Mouse (Mus musculus) heart, embryonic 13.5 days (tissue): ENCODE results near the gene Zfyve1. TPM values are rescaled to one million over a fixed set of nuclear protein-coding genes. Genes with fewer than 3 reads are reported as not detected.

Experiments
- ATAC-seq: fragments of 200-750 bp; cut with Nextera tagmentation; 2 replicates; pipeline ENCODE4 v1.8.0; 2017; ENCODE audit warnings: moderate TSS enrichment; ENCODE audit not compliant: insufficient number of reproducible peaks, low FRiP score, low TSS enrichment; ENCODE audit errors: extremely low read depth
- H3K27ac ChIP-seq: fragments of 300-500 bp; sonication (generic); replicated peaks from 2 replicates; pipeline ENCODE4 v1.5.1; 2015; ENCODE audit warnings: moderate library complexity, mild to moderate bottlenecking, inconsistent platforms
- H3K27me3 ChIP-seq: fragments of 300-500 bp; sonication (generic); replicated peaks from 2 replicates; pipeline ENCODE4 v1.6.1; 2015; ENCODE audit warnings: mild to moderate bottlenecking, inconsistent platforms
- H3K36me3 ChIP-seq: fragments of 300-500 bp; sonication (generic); 2 replicates; pipeline ENCODE4 v1.6.1; 2015; ENCODE audit warnings: mild to moderate bottlenecking, inconsistent platforms
- H3K4me1 ChIP-seq: fragments of 300-500 bp; sonication (generic); 2 replicates; pipeline ENCODE4 v1.6.1; 2015; ENCODE audit warnings: inconsistent platforms
- H3K4me2 ChIP-seq: fragments of 300-500 bp; sonication (generic); 2 replicates; pipeline ENCODE4 v1.6.1; 2015; ENCODE audit warnings: inconsistent platforms, mild to moderate bottlenecking, moderate library complexity
- H3K4me3 ChIP-seq: fragments of 300-500 bp; sonication (generic); 2 replicates; pipeline ENCODE4 v1.5.1; 2015; ENCODE audit warnings: moderate library complexity, mild to moderate bottlenecking, inconsistent platforms
- H3K9ac ChIP-seq: fragments of 300-500 bp; sonication (generic); 2 replicates; pipeline ENCODE4 v1.6.1; 2015; ENCODE audit warnings: inconsistent platforms, mild to moderate bottlenecking, moderate library complexity
- H3K9me3 ChIP-seq: fragments of 300-500 bp; sonication (generic); 2 replicates; pipeline ENCODE4 v1.6.1; 2016; ENCODE audit warnings: inconsistent platforms
- WGBS: fragments of 180-500 bp; shearing (Covaris S2); methylation state at CpG from one replicate; pipeline ENCODE4 v1.1.7; 2015; ENCODE audit warnings: mixed read lengths; 5-methylcytosine and 5-hydroxymethylcytosine counted together
- polyA plus RNA-seq: library from polyadenylated mRNA; unstranded; fragments of >200 nt; fragmentation: Nextera tagmentation; extraction: Ambion mirVana; gene quantifications from 2 replicates; pipeline ENCODE4 v1.2.1, GENCODE M21; 2015

The Zfyve1 gene
- polyA plus RNA-seq, 1 experiment from 2014 or later, result 14.6 TPM

- H3K4me2 ChIP-seq, result peak overlapping the region; percentile 74
- no peak overlapping the region for H3K27ac ChIP-seq
- no peaks in the 10 kb centered on the region for H3K27me3 ChIP-seq
- peaks cover 36% of the 10 kb centered on the region for H3K4me1 ChIP-seq
- WGBS, result 31% methylated on average over 8 of the region's 8 CpGs
- H3K4me3 ChIP-seq, result peak overlapping the region; percentile 73
- H3K36me3 ChIP-seq, result no peaks in the 10 kb centered on the region
- H3K9me3 ChIP-seq, result no peaks in the 10 kb centered on the region
- no peak for ATAC-seq
- H3K9ac ChIP-seq, result peak overlapping the region; percentile 83
Observed at GRCm38 (mm10) chr12:83521083-83521482, 75.9 kb downstream of the Zfyve1 start.

GRCm38 (mm10) chr12:83520311-83520890 is 76.6 kb downstream of the Zfyve1 start, which contains the start of gene Dcaf4:
Dcaf4 (plus strand) TSS chr12:83520466.
- H3K9me3 ChIP-seq, result no peaks in the 10 kb centered on the region
- H3K4me2 ChIP-seq, result peak within 1 kb of the TSS; percentile 74
- H3K27ac ChIP-seq, result peak within 1 kb of the TSS; percentile 82
- H3K27me3 ChIP-seq, result no peaks in the 10 kb centered on the region
- H3K9ac ChIP-seq, result peak within 1 kb of the TSS; percentile 83
- H3K4me3 ChIP-seq, result peak within 1 kb of the TSS; percentile 73
- ATAC-seq, result peak; percentile 98
- under 1% methylated on average over 32 of the region's 32 CpGs for WGBS
- peaks cover 29% of the 10 kb centered on the region for H3K4me1 ChIP-seq
- H3K36me3 ChIP-seq, result no peaks in the 10 kb centered on the region

GRCm38 (mm10) chr12:83517580-83517979 is 79.4 kb downstream of the Zfyve1 start:
- no peak overlapping the region for H3K4me3 ChIP-seq
- no peaks in the 10 kb centered on the region for H3K27me3 ChIP-seq
- H3K9ac ChIP-seq, result no peak overlapping the region
- no peak overlapping the region for H3K27ac ChIP-seq
- 52% methylated on average over 3 of the region's 3 CpGs for WGBS
- no peaks in the 10 kb centered on the region for H3K9me3 ChIP-seq
- H3K4me1 ChIP-seq, result peaks cover 21% of the 10 kb centered on the region
- no peaks in the 10 kb centered on the region for H3K36me3 ChIP-seq
- ATAC-seq, result no peak
- no peak overlapping the region for H3K4me2 ChIP-seq

- ATAC-seq, result no peak
- H3K27me3 ChIP-seq, result no peaks in the 10 kb centered on the region
- no peak overlapping the region for H3K9ac ChIP-seq
- H3K4me1 ChIP-seq, result peaks cover 13% of the 10 kb centered on the region
- no peak overlapping the region for H3K4me3 ChIP-seq
- H3K36me3 ChIP-seq, result no peaks in the 10 kb centered on the region
- no peak overlapping the region for H3K4me2 ChIP-seq
- H3K27ac ChIP-seq, result no peak overlapping the region
- no peaks in the 10 kb centered on the region for H3K9me3 ChIP-seq
- WGBS, result 74% methylated on average over 4 of the region's 4 CpGs
Observed at GRCm38 (mm10) chr12:83514216-83514615, 82.8 kb downstream of the Zfyve1 start.

GRCm38 (mm10) chr12:83513185-83513584 is 83.8 kb downstream of the Zfyve1 start:
- Histone ChIP-seq H3K4me1 (peaks cover 13% of the 10 kb centered on the region), H3K9me3 (no peaks in the 10 kb centered on the region), H3K4me3 (no peak overlapping the region), H3K9ac (no peak overlapping the region), H3K27ac (no peak overlapping the region), H3K36me3 (no peaks in the 10 kb centered on the region), H3K27me3 (no peaks in the 10 kb centered on the region), H3K4me2 (peak overlapping the region; percentile 7; the same call in 1 of the 2 replicates)
- 15% methylated on average over 5 of the region's 5 CpGs for WGBS
- ATAC-seq, result no peak

- Histone ChIP-seq H3K9ac (peak overlapping the region; percentile 40; the same call in 1 of the 2 replicates), H3K4me2 (peak overlapping the region; percentile 7; the same call in 1 of the 2 replicates)
- WGBS, result 28% methylated on average over 4 of the region's 4 CpGs
Observed at GRCm38 (mm10) chr12:83512783-83513182, 84.2 kb downstream of the Zfyve1 start.

GRCm38 (mm10) chr12:83510586-83510985 is 86.4 kb downstream of the Zfyve1 start:
- Histone ChIP-seq H3K9me3 (no peaks in the 10 kb centered on the region), H3K4me1 (peaks cover 13% of the 10 kb centered on the region), H3K36me3 (no peaks in the 10 kb centered on the region), H3K27me3 (no peaks in the 10 kb centered on the region), H3K4me3 (no peak overlapping the region), H3K9ac (no peak overlapping the region), H3K4me2 (no peak overlapping the region), H3K27ac (no peak overlapping the region)
- 74% methylated on average over 5 of the region's 5 CpGs for WGBS
- ATAC-seq, result no peak

More at GRCm38 (mm10) chr12:83512783-83513182, 84.2 kb downstream of the Zfyve1 start:
- Histone ChIP-seq H3K4me1 (peaks cover 13% of the 10 kb centered on the region), H3K4me3 (no peak overlapping the region), H3K27ac (no peak overlapping the region), H3K27me3 (no peaks in the 10 kb centered on the region), H3K9me3 (no peaks in the 10 kb centered on the region), H3K36me3 (no peaks in the 10 kb centered on the region)
- no peak for ATAC-seq

GRCm38 (mm10) chr12:83506543-83506942 is 90.5 kb downstream of the Zfyve1 start:
- Histone ChIP-seq H3K4me1 (no peaks in the 10 kb centered on the region), H3K4me2 (no peak overlapping the region), H3K27ac (no peak overlapping the region), H3K9me3 (no peaks in the 10 kb centered on the region), H3K36me3 (no peaks in the 10 kb centered on the region), H3K4me3 (no peak overlapping the region), H3K9ac (no peak overlapping the region), H3K27me3 (no peaks in the 10 kb centered on the region)
- ATAC-seq, result no peak
- WGBS, result 73% methylated on average over 10 of the region's 10 CpGs

- no peaks in the 10 kb centered on the region for H3K27me3 ChIP-seq
- no peak for ATAC-seq
- H3K4me2 ChIP-seq, result peak overlapping the region; percentile 42
- no peak overlapping the region for H3K9ac ChIP-seq
- H3K36me3 ChIP-seq, result no peaks in the 10 kb centered on the region
- no peak overlapping the region for H3K4me3 ChIP-seq
- no peaks in the 10 kb centered on the region for H3K9me3 ChIP-seq
- H3K4me1 ChIP-seq, result no peaks in the 10 kb centered on the region
- 4% methylated on average over 9 of the region's 9 CpGs for WGBS
- no peak overlapping the region for H3K27ac ChIP-seq
Observed at GRCm38 (mm10) chr12:83502190-83502589, 94.8 kb downstream of the Zfyve1 start.

GRCm38 (mm10) chr12:83499256-83499655 is 97.8 kb downstream of the Zfyve1 start:
- no peak overlapping the region for H3K4me2 ChIP-seq
- 76% methylated on average over 5 of the region's 5 CpGs for WGBS
- no peak overlapping the region for H3K27ac ChIP-seq
- H3K4me1 ChIP-seq, result no peaks in the 10 kb centered on the region
- H3K4me3 ChIP-seq, result no peak overlapping the region
- no peaks in the 10 kb centered on the region for H3K36me3 ChIP-seq
- no peak overlapping the region for H3K9ac ChIP-seq
- ATAC-seq, result no peak
- no peaks in the 10 kb centered on the region for H3K27me3 ChIP-seq
- H3K9me3 ChIP-seq, result no peaks in the 10 kb centered on the region

GRCm38 (mm10) chr12:83497959-83498358 is 99.1 kb downstream of the Zfyve1 start:
- Histone ChIP-seq H3K4me3 (no peak overlapping the region), H3K9me3 (no peaks in the 10 kb centered on the region), H3K27me3 (no peaks in the 10 kb centered on the region), H3K4me1 (peaks cover 1% of the 10 kb centered on the region), H3K27ac (no peak overlapping the region), H3K9ac (no peak overlapping the region), H3K4me2 (no peak overlapping the region), H3K36me3 (no peaks in the 10 kb centered on the region)
- 81% methylated on average over 3 of the region's 3 CpGs for WGBS
- no peak for ATAC-seq

- no peak overlapping the region for H3K9ac ChIP-seq
- no peak overlapping the region for H3K27ac ChIP-seq
- no peaks in the 10 kb centered on the region for H3K36me3 ChIP-seq
- no peaks in the 10 kb centered on the region for H3K9me3 ChIP-seq
- H3K4me1 ChIP-seq, result peaks cover 4% of the 10 kb centered on the region
- H3K27me3 ChIP-seq, result no peaks in the 10 kb centered on the region
- no peak for ATAC-seq
- no peak overlapping the region for H3K4me2 ChIP-seq
- 91% methylated on average over 6 of the region's 6 CpGs for WGBS
- no peak overlapping the region for H3K4me3 ChIP-seq
Observed at GRCm38 (mm10) chr12:83496736-83497135, 100.3 kb downstream of the Zfyve1 start.
